Mouse (Mus musculus) liver, embryonic 14.5 days (tissue): ENCODE measurements at regions not wholly inside any gene's neighbourhood (a gene's known extent, or its start where the extent isn't known, plus 50 kb on each side); places are given as distances from the start of the nearest gene placed in this dataset.
A peak's percentile ranks its signal among the peaks of the same experiment; 100 is the strongest.

Experiments
- ATAC-seq: fragments of 200-750 bp; cut with Nextera tagmentation; 2 replicates; pipeline ENCODE4 v1.8.0; 2017; ENCODE audit warnings: moderate number of reproducible peaks, mild to moderate bottlenecking, moderate library complexity; ENCODE audit not compliant: insufficient read depth
- DNase-seq, 3 experiments: peaks; one replicate each; pipeline ENCODE4 v3.0.0-alpha.2; 2012 to 2013; ENCODE audit warnings: low read depth in 3 of 3, low spot score in 3 of 3
- H3K27ac ChIP-seq: fragments of 300-500 bp; sonication (generic); 2 replicates; pipeline ENCODE4 v1.5.1; 2014; ENCODE audit warnings: moderate library complexity, mild to moderate bottlenecking, control low read depth, inconsistent platforms
- H3K27me3 ChIP-seq: fragments of 300-500 bp; sonication (generic); 2 replicates; pipeline ENCODE4 v1.6.1; 2014; ENCODE audit warnings: mild to moderate bottlenecking, low read length, moderate library complexity; ENCODE audit not compliant: control insufficient read depth, insufficient read depth
- H3K36me3 ChIP-seq: fragments of 300-500 bp; sonication (generic); replicated peaks from 2 replicates; pipeline ENCODE4 v1.6.1; 2014; ENCODE audit warnings: low read depth; ENCODE audit not compliant: control insufficient read depth, insufficient read depth
- H3K4me1 ChIP-seq, 2 experiments: fragments of 200-500 bp in 1 of 2; fragments of 300-500 bp in 1 of 2; sonication (generic) in 1 of 2; replicated peaks; 2 replicates each; pipeline ENCODE4 v1.6.1; 2012 to 2014; ENCODE audit warnings: antibody characterized with exemption in 1 of 2, inconsistent platforms in 1 of 2, low read length in 1 of 2; ENCODE audit not compliant: control insufficient read depth in 2 of 2, insufficient read depth in 2 of 2
- H3K4me2 ChIP-seq: fragments of 300-500 bp; sonication (generic); 2 replicates; pipeline ENCODE4 v1.6.1; 2014; ENCODE audit warnings: low read depth, mild to moderate bottlenecking, control low read depth, moderate library complexity
- H3K4me3 ChIP-seq, 2 experiments: fragments of 200-500 bp in 1 of 2; fragments of 300-500 bp in 1 of 2; sonication (generic) in 1 of 2; 2 replicates each; pipeline ENCODE4 v1.5.1; 2012 to 2014; ENCODE audit warnings: low read depth in 2 of 2, low read length in 2 of 2, mild to moderate bottlenecking in 2 of 2, control low read depth in 1 of 2, inconsistent platforms in 1 of 2, moderate library complexity in 1 of 2; ENCODE audit not compliant: insufficient read depth in 1 of 2
- H3K9ac ChIP-seq: fragments of 300-500 bp; sonication (generic); replicated peaks from 2 replicates; pipeline ENCODE4 v1.6.1; 2014; ENCODE audit warnings: mild to moderate bottlenecking, control low read depth, moderate library complexity
- H3K9me3 ChIP-seq: fragments of 300-500 bp; sonication (generic); 2 replicates; pipeline ENCODE4 v1.6.1; 2016; ENCODE audit warnings: low read length, mixed read lengths; ENCODE audit not compliant: control insufficient read depth
- CTCF ChIP-seq: IDR thresholded peaks from 2 replicates; pipeline ENCODE4 v1.5.1; 2016; ENCODE audit warnings: antibody characterized with exemption, low read depth, control low read depth
- EP300 ChIP-seq: IDR thresholded peaks from 2 replicates; pipeline ENCODE4 v1.6.1; 2016; ENCODE audit warnings: antibody characterized with exemption, low read depth
- WGBS: fragments of 180-500 bp; shearing (Covaris S2); extraction: QIAGEN DNeasy Blood & Tissue Kit; methylation state at CpG from one replicate; pipeline ENCODE4 v1.1.7; 2014; ENCODE audit not compliant: insufficient replicate concordance; 5-methylcytosine and 5-hydroxymethylcytosine counted together

- Histone ChIP-seq H3K27ac (no peak overlapping the region), H3K4me2 (no peak overlapping the region), H3K4me3 (no peak overlapping the region), H3K9me3 (no peaks in the 10 kb centered on the region; the same call in 1 of the 2 replicates), H3K9ac (no peak overlapping the region), H3K27me3 (peaks cover 11% of the 10 kb centered on the region), H3K4me1 (no peaks in the 10 kb centered on the region), H3K36me3 (no peaks in the 10 kb centered on the region)
- WGBS, result 71% methylated on average over 6 of the region's 6 CpGs
- ATAC-seq, result no peak
- TF ChIP-seq CTCF (no peak), EP300 (no peak)
- no peak for DNase-seq
These were observed 131.2 kb upstream of the Pitx1 start for GRCm38 (mm10) chr13:55967151-55967550.

DNA sequence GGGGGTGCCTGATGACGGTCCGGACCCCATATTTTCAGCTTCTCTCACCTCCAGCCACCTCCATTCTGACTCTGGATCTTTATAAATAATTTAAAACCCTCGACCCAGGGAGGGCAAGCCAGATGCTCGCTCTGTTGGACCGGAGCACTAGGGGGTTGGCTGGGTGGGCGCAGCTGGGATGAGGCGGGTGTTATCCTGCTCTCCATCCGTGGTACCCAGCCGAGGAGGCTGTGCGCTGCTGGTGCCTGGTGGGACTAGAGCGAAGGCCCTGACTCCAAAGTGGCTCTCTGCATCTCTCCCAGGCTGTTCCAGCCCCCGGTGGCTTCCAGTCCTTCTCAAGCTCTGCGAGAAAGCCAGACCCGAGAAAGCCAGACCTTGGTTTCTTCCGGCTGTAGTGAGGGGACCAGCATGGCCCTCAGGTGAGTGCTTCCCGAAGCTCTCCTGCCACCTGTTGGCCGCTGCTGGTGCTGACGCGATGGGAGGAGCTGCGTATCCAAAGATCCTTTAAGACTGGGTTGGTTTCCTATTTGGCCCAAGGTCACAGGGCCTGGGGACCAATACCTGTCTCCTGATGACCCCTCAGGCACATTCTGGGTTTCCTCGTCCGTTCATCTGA is 127.1 kb upstream of the Pitx1 start:
- 12% methylated on average over 22 of the region's 22 CpGs for WGBS
- DNase-seq (peak in 2 of 3 experiments; percentile 2 to 4), ATAC-seq (no peak)
- Histone ChIP-seq H3K9me3 (no peaks in the 10 kb centered on the region), H3K27me3 (peaks cover 12% of the 10 kb centered on the region), H3K4me1 (no peaks in the 10 kb centered on the region), H3K27ac (no peak overlapping the region), H3K4me3 (no peak overlapping the region), H3K4me2 (no peak overlapping the region), H3K36me3 (no peaks in the 10 kb centered on the region), H3K9ac (no peak overlapping the region)
- TF ChIP-seq EP300 (no peak), CTCF (peak; percentile 75)

- TF ChIP-seq CTCF, result no peak
- no peak for TF ChIP-seq EP300
- Histone ChIP-seq H3K9me3 (no peaks in the 10 kb centered on the region), H3K27me3 (peaks cover 12% of the 10 kb centered on the region), H3K4me1 (no peaks in the 10 kb centered on the region), H3K27ac (no peak overlapping the region), H3K4me2 (no peak overlapping the region), H3K4me3 (no peak overlapping the region), H3K9ac (no peak overlapping the region), H3K36me3 (no peaks in the 10 kb centered on the region)
- 38% methylated on average over 18 of the region's 18 CpGs for WGBS
- no peak for DNase-seq
- no peak for ATAC-seq
These were observed 126.4 kb upstream of the Pitx1 start for GRCm38 (mm10) chr13:55962254-55962866.

DNA sequence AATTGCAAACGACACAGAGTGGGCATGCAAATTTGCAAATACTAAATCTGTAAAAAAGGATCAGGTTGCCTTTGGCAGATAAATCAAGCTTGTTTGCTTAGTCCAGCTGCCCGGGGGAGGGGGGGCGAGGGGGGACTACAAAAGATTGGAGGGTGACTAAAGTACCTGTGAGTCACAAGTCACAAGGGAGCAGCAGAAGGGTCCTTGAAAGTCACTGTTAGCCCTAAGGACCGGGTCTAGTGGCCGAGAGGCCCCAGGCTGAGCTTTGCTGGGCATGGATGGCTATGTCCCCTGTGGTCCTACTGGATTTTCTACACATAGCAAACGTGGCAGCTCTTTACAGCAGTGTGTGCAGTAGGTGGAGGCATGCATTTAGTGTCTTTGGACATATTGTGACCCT is 118.4 kb upstream of the Pitx1 start:
- TF ChIP-seq CTCF (no peak), EP300 (no peak)
- H3K27me3 ChIP-seq, result no peaks in the 10 kb centered on the region
- no peaks in the 10 kb centered on the region for H3K4me1 ChIP-seq
- DNase-seq, result no peak
- no peaks in the 10 kb centered on the region for H3K9me3 ChIP-seq
- no peaks in the 10 kb centered on the region for H3K36me3 ChIP-seq
- 43% methylated on average over 6 of the region's 6 CpGs for WGBS
- H3K27ac ChIP-seq, result no peak overlapping the region
- no peak for ATAC-seq
- H3K4me2 ChIP-seq, result no peak overlapping the region
- no peak overlapping the region for H3K9ac ChIP-seq
- no peak overlapping the region for H3K4me3 ChIP-seq

DNA sequence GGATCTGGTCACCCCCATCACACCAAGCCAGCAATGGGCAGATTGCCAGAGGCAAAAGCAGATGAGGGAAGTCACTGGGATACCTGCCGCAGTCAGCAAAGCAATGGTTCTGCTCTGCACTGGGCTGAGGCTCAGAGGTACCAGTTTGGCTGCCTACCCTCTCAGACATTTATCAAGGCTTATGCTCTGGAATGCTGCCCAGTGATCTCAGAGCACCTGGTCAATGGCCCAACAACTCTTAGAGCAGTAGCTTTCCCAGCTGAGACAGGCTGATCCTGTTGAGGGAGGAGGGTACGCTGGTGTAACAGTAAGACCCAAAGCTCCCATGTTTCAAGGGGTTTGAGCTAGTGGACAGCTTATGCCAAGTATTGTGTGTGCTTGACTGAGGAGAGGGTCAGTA is 117.4 kb upstream of the Pitx1 start:
- H3K4me1 ChIP-seq, result no peaks in the 10 kb centered on the region
- H3K36me3 ChIP-seq, result no peaks in the 10 kb centered on the region
- ATAC-seq (no peak), DNase-seq (no peak)
- no peak overlapping the region for H3K27ac ChIP-seq
- no peaks in the 10 kb centered on the region for H3K9me3 ChIP-seq
- TF ChIP-seq CTCF, result no peak
- TF ChIP-seq EP300, result no peak
- H3K27me3 ChIP-seq, result no peaks in the 10 kb centered on the region
- no peak overlapping the region for H3K4me2 ChIP-seq
- H3K9ac ChIP-seq, result no peak overlapping the region
- H3K4me3 ChIP-seq, result no peak overlapping the region
- 74% methylated on average over 2 of the region's 2 CpGs for WGBS
